Mouse (Mus musculus) hindbrain, embryonic 16.5 days (tissue): Measurements from ENCODE around the gene Ugt2b37. TPM values are rescaled to one million over a fixed set of nuclear protein-coding genes. Genes with fewer than 3 reads are reported as not detected.
"Not testable (repeated sequence)": the region's sequence is repeated elsewhere in the genome, so short reads cannot be mapped to it uniquely, and the experiment has no call there.

Experiments
- ATAC-seq: fragments of 200-750 bp; cut with Nextera tagmentation; 2 replicates; pipeline ENCODE4 v1.8.0; 2017; ENCODE audit warnings: moderate TSS enrichment, moderate library complexity
- H3K27ac ChIP-seq: fragments of 300-500 bp; sonication (generic); 2 replicates; pipeline ENCODE4 v1.5.1; 2014; ENCODE audit warnings: low read depth, mild to moderate bottlenecking, control low read depth, low read length, moderate library complexity
- H3K27me3 ChIP-seq: fragments of 300-500 bp; sonication (generic); replicated peaks from 2 replicates; pipeline ENCODE4 v1.6.1; 2014; ENCODE audit warnings: low read length; ENCODE audit not compliant: control insufficient read depth, insufficient read depth
- H3K36me3 ChIP-seq: fragments of 300-500 bp; sonication (generic); 2 replicates; pipeline ENCODE4 v1.6.1; 2014; ENCODE audit warnings: mild to moderate bottlenecking, low read length, moderate library complexity, mixed read lengths; ENCODE audit not compliant: control insufficient read depth, insufficient read depth
- H3K4me1 ChIP-seq: fragments of 300-500 bp; sonication (generic); 2 replicates; pipeline ENCODE4 v1.6.1; 2014; ENCODE audit warnings: low read depth, low read length; ENCODE audit not compliant: control insufficient read depth, insufficient read depth
- H3K4me2 ChIP-seq: fragments of 300-500 bp; sonication (generic); 2 replicates; pipeline ENCODE4 v1.6.1; 2014; ENCODE audit warnings: mild to moderate bottlenecking, low read length, control low read depth, moderate library complexity
- H3K4me3 ChIP-seq: fragments of 300-500 bp; sonication (generic); 2 replicates; pipeline ENCODE4 v1.5.1; 2014; ENCODE audit warnings: mild to moderate bottlenecking, low read length, control low read depth, moderate library complexity
- H3K9ac ChIP-seq: fragments of 300-500 bp; sonication (generic); 2 replicates; pipeline ENCODE4 v1.6.1; 2014; ENCODE audit warnings: low read depth, mild to moderate bottlenecking, control low read depth, low read length, moderate library complexity
- H3K9me3 ChIP-seq: fragments of 300-500 bp; sonication (generic); 2 replicates; pipeline ENCODE4 v1.6.1; 2014; ENCODE audit warnings: mild to moderate bottlenecking, low read length, moderate library complexity; ENCODE audit not compliant: control insufficient read depth
- WGBS: fragments of 180-500 bp; shearing (Covaris S2); extraction: QIAGEN DNeasy Blood & Tissue Kit; methylation state at CpG from one replicate; pipeline ENCODE4 v1.1.7; 2014; 5-methylcytosine and 5-hydroxymethylcytosine counted together
- polyA plus RNA-seq: library from polyadenylated mRNA; unstranded; fragments of >200 nt; fragmentation: Nextera tagmentation; extraction: Ambion mirVana; gene quantifications from 2 replicates; pipeline ENCODE4 v1.2.1, GENCODE M21; 2015

The Ugt2b37 gene
- polyA plus RNA-seq = not detected in 2 replicates

DNA sequence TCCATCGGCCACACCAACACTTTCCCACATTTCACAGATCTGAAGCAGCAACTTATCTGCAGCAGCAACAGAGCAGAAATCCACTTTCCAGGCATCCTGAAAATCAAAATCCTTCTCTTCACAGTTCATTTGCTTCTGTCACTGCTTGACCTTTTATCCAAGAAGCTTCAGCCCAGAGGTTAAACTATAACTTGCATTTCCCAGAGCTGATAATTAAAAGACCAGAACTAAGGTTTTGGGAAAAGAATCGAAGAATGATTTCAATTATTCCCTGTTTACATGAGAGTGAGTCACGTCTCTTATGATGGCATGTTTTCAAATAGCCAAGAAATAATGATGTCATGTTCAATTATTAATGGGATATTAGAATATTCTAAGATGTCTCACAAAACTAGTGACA, at the start of gene Ugt2b37:
Ugt2b37 (minus strand) TSS at position 129 of the 400 bp plus-strand sequence.
- WGBS = 84% methylated on average over 3 of the region's 3 CpGs
- H3K9me3 ChIP-seq, H3K9ac ChIP-seq, ATAC-seq, H3K27ac ChIP-seq, H3K4me1 ChIP-seq, H3K4me3 ChIP-seq, H3K36me3 ChIP-seq, H3K27me3 ChIP-seq, H3K4me2 ChIP-seq: not testable (repeated sequence)

DNA sequence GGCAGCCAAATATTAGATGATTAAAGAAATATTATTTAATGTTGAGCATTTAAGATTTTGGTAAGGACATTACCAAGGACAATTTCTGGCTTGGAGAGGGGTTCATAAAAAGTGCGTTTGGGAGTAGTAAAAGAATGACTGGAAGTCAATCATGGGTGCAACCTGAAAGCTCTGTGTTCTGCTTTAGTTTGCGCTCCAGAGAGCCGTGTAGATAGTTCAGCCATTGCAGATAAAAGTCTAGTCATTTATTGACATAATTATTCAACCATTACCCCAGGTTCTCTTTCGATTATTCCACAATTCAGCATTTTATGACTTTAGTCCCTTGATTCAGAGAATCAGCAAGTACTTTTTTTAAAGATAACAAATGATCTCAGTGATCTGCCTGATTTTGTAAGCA, 31.6 kb upstream of the Ugt2b37 start:
- not testable (repeated sequence) for H3K9ac ChIP-seq, H3K4me3 ChIP-seq, H3K9me3 ChIP-seq, H3K4me2 ChIP-seq, H3K27me3 ChIP-seq, H3K27ac ChIP-seq, H3K4me1 ChIP-seq, H3K36me3 ChIP-seq, ATAC-seq
- WGBS = 83% methylated on average over 4 of the region's 4 CpGs

DNA sequence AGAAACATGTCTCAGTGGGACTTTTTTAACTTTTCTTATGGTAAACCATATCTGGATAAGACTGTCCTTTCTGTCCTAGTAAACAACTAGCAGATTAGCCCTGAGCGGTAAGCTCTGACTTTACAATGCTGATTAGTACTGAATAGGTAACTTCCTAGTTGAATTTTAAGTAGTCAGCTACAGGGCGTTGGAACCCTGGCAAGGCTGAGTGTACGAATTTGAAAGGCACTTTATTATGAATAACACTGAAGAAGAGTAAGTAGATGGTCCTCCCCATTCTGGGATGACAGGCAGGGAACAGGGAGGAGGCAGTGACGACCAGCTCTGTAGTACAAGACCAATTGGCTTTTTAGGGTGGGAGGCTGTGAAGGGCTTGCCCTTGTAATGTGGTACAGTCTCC, 21.4 kb upstream of the Ugt2b37 start:
- not testable (repeated sequence) for H3K4me1 ChIP-seq, H3K9me3 ChIP-seq, H3K27ac ChIP-seq, ATAC-seq, H3K27me3 ChIP-seq, H3K9ac ChIP-seq, H3K4me3 ChIP-seq, H3K36me3 ChIP-seq, H3K4me2 ChIP-seq
- 87% methylated on average over 4 of the region's 4 CpGs for WGBS

DNA sequence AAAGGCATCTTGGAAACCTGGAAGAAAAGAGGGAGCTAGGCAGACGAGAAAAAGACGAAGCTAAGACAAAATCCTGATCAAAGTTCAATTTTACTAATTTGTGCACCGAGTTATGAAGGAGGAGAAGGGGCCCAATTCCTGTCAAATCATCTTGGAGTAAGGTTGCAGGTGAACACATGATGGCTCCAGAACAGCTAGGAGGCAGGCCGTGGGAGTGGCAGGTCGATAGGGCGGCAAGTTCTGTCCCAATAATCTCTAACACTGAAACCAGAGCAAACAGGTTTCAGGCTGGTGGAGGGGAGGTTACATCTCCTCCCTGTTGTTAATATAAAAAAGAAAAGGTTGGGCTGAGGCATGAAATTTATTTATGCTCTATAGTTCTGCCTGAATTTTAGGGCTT, 21.0 kb upstream of the Ugt2b37 start:
- Histone ChIP-seq H3K4me2 (no peak overlapping the region), H3K36me3 (no peaks in the 10 kb centered on the region), H3K27ac (no peak overlapping the region), H3K4me1 (no peaks in the 10 kb centered on the region), H3K9ac (no peak overlapping the region), H3K9me3 (peaks cover 2% of the 10 kb centered on the region; the same call in 1 of the 2 replicates), H3K27me3 (no peaks in the 10 kb centered on the region), H3K4me3 (no peak overlapping the region)
- no peak for ATAC-seq
- WGBS = 90% methylated on average over 6 of the region's 6 CpGs

DNA sequence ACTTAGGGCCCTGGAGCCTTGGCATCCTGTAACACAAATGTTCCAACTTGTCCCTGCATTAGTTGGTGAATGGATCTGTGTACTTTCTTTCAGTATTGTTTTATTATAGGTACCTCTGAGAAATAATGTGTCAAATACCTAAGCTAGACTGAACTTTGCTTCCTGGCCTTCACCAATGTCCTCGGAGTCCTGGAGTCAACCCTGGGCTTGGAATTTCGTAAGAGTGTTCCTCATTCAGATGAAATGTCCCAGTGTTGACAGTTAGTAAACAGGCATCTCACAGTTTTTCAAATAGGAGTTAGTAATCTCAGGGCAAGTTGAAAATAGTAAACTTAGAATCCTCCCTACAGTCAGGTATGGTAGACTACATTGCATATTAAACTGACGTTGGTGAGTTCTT, 1.2 kb upstream of the Ugt2b37 start:
- Histone ChIP-seq H3K4me3 (no peak overlapping the region), H3K9me3 (no peaks in the 10 kb centered on the region), H3K9ac (no peak overlapping the region), H3K27ac (no peak overlapping the region), H3K4me1 (no peaks in the 10 kb centered on the region), H3K36me3 (no peaks in the 10 kb centered on the region), H3K27me3 (no peaks in the 10 kb centered on the region), H3K4me2 (no peak overlapping the region)
- WGBS = 89% methylated on average over 3 of the region's 3 CpGs
- no peak for ATAC-seq

DNA sequence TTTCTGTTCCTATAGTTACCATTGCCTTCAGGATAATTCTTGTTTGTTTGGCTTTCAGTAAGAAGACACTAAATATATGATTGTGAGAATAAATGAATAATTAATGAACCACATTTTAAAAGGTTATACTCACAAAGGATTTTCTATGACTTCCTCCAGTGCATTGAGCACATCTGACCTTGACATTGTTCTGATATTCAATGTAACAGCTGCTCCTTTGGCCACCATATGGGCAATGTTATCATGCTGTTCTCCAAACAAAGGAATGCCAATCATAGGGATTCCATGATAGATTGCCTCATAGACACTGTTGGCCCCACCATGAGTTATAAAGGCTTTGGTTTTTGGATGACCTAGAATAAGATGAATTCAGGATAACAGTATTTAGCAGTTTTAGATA, 12.5 kb downstream of the Ugt2b37 start:
- H3K9me3 ChIP-seq, H3K27ac ChIP-seq, H3K4me1 ChIP-seq, H3K36me3 ChIP-seq, H3K4me2 ChIP-seq, H3K4me3 ChIP-seq, ATAC-seq, H3K27me3 ChIP-seq, H3K9ac ChIP-seq: not testable (repeated sequence)

DNA sequence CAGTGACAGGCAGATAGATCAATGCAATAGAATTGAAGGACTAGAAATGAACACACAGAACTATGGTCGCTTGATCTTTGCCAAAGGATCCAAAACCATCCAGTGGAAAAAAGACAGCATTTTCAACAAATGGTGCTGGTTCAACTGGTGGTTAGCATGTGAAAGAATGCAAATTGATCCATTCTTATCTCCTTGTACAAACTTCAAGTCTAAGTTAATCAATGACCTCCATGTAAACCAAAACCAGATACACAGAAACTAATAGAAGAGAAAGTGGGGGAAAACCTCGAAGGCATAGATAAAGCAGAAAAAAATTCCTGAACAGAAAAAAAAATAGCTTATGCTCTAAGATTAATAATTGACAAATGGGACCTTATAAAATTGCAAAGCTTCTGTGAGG, 58.2 kb downstream of the Ugt2b37 start:
- not testable (repeated sequence) for H3K36me3 ChIP-seq, H3K9ac ChIP-seq, ATAC-seq, H3K27me3 ChIP-seq, H3K4me1 ChIP-seq, H3K27ac ChIP-seq, H3K4me2 ChIP-seq, H3K4me3 ChIP-seq, H3K9me3 ChIP-seq
- WGBS = 80% methylated on average over 2 of the region's 2 CpGs

Other genes starting within 250 kb of the Ugt2b37 start
- not detected in 2 replicates for gene Ugt2b36, start 162.2 kb downstream of the Ugt2b37 start, polyA plus RNA-seq
- gene Ugt2b5, start 114.5 kb downstream of the Ugt2b37 start, polyA plus RNA-seq = 0.07 and 0.24 TPM in 2 replicates
- not detected in 2 replicates for gene Ugt2a3, start 82.4 kb upstream of the Ugt2b37 start, polyA plus RNA-seq
- not detected in 2 replicates for gene Ugt2b38, start 169.4 kb upstream of the Ugt2b37 start, polyA plus RNA-seq
- 0.16 TPM in 1 of 2 replicates, not detected in the other for gene Ugt2a2, start 227.5 kb upstream of the Ugt2b37 start, polyA plus RNA-seq
- gene Gm43638, start 232.0 kb upstream of the Ugt2b37 start, polyA plus RNA-seq = not detected in 2 replicates
- gene Ugt2a1, start 236.1 kb upstream of the Ugt2b37 start, polyA plus RNA-seq = not detected in 2 replicates